Mouse (Mus musculus): Measurements from ENCODE around the gene Irak2.

DNA sequence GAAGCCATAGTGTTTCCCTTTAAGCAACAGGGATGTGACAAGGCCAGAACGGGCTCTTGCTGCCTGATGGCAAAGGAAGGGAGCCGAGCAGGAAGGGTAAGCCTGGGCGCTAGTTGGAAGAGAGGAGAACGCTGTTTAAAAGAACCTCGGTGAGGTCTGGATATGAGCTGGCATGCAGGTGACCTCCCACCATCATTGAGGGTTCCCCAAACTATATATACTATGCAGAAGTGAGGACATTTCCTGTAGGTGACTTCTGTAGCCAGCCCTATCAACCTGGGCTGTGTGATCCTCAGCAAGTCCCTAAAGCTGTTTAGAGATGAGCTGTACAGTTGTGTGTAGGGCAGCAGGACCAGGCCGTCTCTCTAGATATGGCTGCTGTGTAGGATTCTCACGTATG is 26.0 kb downstream of the Irak2 start:
- TF ChIP-seq GATA1 (IDR thresholded peaks at IDR 0.05; ENCODE audit: borderline replicate concordance, low read length) (no peak), FLI1 (IDR thresholded peaks at IDR 0.05; ENCODE audit: low read length) (no peak)

Data from megakaryocyte, embryonic 14.5 days (primary cell).